Mouse (Mus musculus) Patski (cell line): ENCODE results near the gene Flywch1. TPM values are rescaled to one million over a fixed set of nuclear protein-coding genes. Genes with fewer than 3 reads are reported as not detected.

Experiments
- ATAC-seq: fragments of 100-300 bp; one replicate; pipeline ENCODE4 v1.8.0; 2021
- CTCF ChIA-PET: fragments of 350-600 bp; sonication (Branson Sonifier 250); formaldehyde crosslinking; loops from one replicate; lab custom pipeline; 2022; ENCODE audit warnings: inconsistent platforms; lab: Charles Lee
- POLR2A ChIA-PET: fragments of 350-600 bp; sonication (Branson Sonifier 250); formaldehyde crosslinking; loops from one replicate; lab custom pipeline; 2022; ENCODE audit warnings: antibody characterized with exemption, inconsistent platforms; lab: Charles Lee
- DNase-seq: peaks from one replicate; pipeline ENCODE4 v3.0.0-alpha.2; 2011; ENCODE audit warnings: low read depth, low spot score
- H3K27me3 ChIP-seq: fragments of 371-371 bp; one replicate; pipeline ENCODE4 v1.5.1; 2021
- CTCF ChIP-seq: fragments of 100-300 bp; IDR thresholded peaks from one replicate; pipeline ENCODE4 v1.5.1; 2021
- in situ Hi-C: fragments of 300-500 bp; cut with MboI; formaldehyde crosslinking; loops from 3 replicates; pipeline ENCODE4 v1.11.1; 2018; ENCODE audit warnings: low pct_unique_long_range_greater_than_20kb, mixed read lengths
- polyA plus RNA-seq: library from polyadenylated mRNA; unstranded; gene quantifications from one replicate; pipeline ENCODE4 v1.2.3, GENCODE M21; 2021

Flywch1 gene
- polyA plus RNA-seq, 1 experiment from 2014 or later = 96.0 TPM

- H3K27me3 ChIP-seq = no peaks in the 10 kb centered on the region
- ATAC-seq = no peak
- DNase-seq = no peak
- ChIA-PET POLR2A (no interaction called here), CTCF (no interaction called here)
- no peak for TF ChIP-seq CTCF
- in situ Hi-C loops = no loop called here
Measured at GRCm38 (mm10) chr17:23762976-23763375, 8.4 kb downstream of the Flywch1 start.

GRCm38 (mm10) chr17:23761155-23761554 is 10.2 kb downstream of the Flywch1 start:
- no peaks in the 10 kb centered on the region for H3K27me3 ChIP-seq
- DNase-seq = no peak
- TF ChIP-seq CTCF = no peak
- ChIA-PET CTCF (interaction anchor here (0.7 to 0.8 kb wide), 2 partner anchors 11 to 12 kb away, joined by 3 to 4 read pairs; no protein-coding TSS in a partner anchor), POLR2A (no interaction called here)
- in situ Hi-C loops = no loop called here
- no peak for ATAC-seq

DNA sequence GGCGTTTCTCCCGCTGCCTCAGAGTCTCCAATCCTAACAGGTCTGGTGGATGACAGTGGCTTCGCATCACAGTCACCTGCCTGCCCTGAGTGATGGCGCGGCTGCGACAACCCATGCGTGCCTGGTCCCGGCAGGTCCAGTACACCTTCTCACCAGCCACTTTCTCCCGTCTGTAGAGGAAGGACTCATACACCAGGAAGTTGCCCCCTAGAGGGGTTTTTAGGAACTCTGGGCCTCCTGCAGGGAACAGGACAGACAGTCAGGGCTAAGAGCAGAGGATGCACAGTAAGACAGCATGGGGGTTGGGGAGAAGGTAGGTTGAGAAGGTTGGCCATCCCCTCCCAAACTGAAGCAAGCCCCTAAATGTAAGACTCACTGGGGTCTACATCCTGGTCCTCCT is 11.2 kb downstream of the Flywch1 start:
- TF ChIP-seq CTCF = no peak
- in situ Hi-C loops = no loop called here
- no peak for DNase-seq
- no peak for ATAC-seq
- H3K27me3 ChIP-seq = no peaks in the 10 kb centered on the region
- POLR2A ChIA-PET = no interaction called here
- CTCF ChIA-PET = no interaction called here

- no peak for TF ChIP-seq CTCF
- no peak for DNase-seq
- ATAC-seq = no peak
- H3K27me3 ChIP-seq = no peaks in the 10 kb centered on the region
- ChIA-PET POLR2A (no interaction called here), CTCF (interaction anchor here (1.8 kb wide), 1 partner anchor 19 kb away, joined by 4 read pairs; no protein-coding TSS in a partner anchor)
- in situ Hi-C loops = no loop called here
Measured at GRCm38 (mm10) chr17:23758801-23759200, 12.6 kb downstream of the Flywch1 start.

GRCm38 (mm10) chr17:23757581-23757980 is 13.8 kb downstream of the Flywch1 start:
- in situ Hi-C loops = no loop called here
- no peak for TF ChIP-seq CTCF
- ATAC-seq (no peak), DNase-seq (no peak)
- H3K27me3 ChIP-seq = no peaks in the 10 kb centered on the region
- POLR2A ChIA-PET = interaction anchor here (0.6 kb wide), 1 partner anchor 81 kb away, joined by 7 read pairs; no protein-coding TSS in a partner anchor
- CTCF ChIA-PET = interaction anchor here (1.1 to 1.8 kb wide), 3 partner anchors 9 to 96 kb away, joined by 3 to 4 read pairs (median 3); no protein-coding TSS in a partner anchor

GRCm38 (mm10) chr17:23755689-23756088 is 15.7 kb downstream of the Flywch1 start:
- H3K27me3 ChIP-seq = no peaks in the 10 kb centered on the region
- DNase-seq (no peak), ATAC-seq (no peak)
- in situ Hi-C loops = no loop called here
- TF ChIP-seq CTCF = no peak
- ChIA-PET POLR2A (no interaction called here), CTCF (no interaction called here)

DNA sequence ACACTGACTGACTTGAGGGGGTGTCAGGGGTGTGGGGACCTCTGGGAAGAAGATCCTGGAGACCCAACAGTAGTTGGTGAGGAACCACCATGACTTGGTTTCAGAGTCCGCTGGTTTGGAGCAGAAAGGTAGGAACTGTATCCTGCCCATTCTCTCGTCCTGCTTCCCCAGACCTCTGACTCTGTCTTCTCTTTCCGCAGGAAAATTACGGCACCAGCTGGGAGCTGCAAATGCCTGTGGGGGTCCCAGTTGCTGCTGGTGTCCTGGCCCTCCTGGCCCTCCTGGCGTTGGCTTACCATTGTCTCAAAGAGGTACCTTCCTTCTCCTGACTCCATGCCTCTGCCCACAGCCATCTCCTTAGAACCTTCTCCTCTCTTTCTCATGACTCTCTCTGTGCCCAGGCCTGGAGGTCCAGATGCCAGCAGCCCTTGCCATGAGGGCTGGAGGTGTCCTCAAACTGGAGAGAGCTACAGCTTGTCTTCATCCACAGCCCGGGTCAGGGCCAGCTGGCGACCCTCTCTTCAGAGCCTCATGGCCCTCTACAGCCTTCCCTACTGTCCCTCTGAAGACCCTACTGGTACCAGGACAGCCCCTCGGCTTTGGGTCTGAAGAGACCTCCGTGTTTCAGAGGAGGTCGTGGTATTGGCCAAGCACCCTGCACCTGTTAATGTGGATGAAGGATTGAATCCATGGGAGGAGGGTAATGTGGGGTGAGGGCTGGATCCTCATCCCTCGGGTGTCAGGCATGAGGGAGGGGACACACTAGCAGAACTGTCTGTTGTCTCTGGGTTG is 21.8 kb downstream of the Flywch1 start:
- no peak for ATAC-seq
- CTCF ChIA-PET = interaction anchor here (1.0 to 1.6 kb wide), 6 partner anchors 8 to 58 kb away, joined by 3 to 5 read pairs (median 4); no protein-coding TSS in a partner anchor
- POLR2A ChIA-PET = no interaction called here
- no peak for DNase-seq
- in situ Hi-C loops = no loop called here
- H3K27me3 ChIP-seq = peaks cover 4% of the 10 kb centered on the region
- TF ChIP-seq CTCF = no peak

DNA sequence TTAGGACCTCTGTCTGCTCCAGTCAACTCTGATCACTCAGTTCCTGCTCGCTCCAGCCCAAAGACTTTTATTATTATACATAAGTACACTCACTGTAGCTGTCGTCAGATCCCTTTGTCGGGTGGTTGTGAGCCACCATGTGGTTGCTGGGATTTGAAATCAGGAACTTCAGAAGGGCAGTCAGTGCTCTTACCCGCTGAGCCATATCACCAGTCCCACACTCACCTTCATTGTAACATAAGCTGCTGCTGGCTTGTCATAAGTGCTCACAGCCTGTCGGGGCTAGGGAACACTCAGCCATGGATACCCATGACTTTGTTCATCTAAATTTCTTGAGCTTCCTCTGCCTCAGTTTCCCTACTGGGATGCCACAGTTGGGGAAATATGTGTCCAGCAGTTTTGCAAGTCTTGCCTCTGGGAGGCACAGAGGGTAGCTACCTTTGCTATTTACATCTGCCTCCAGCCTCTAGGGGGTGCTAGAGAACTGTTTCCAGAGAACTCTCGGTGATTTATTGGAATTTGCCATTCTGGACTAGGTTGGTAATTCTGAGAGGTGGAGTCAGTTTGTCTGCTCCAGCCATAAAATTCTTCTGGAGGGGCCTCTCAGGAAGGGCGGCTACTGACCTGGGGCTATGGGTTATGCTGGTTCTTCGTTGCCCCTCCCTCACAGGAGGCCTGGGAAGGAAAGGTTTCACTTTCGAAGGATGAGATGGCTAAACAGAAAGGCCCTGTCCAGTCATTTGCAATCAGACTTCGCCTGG is 22.6 kb downstream of the Flywch1 start:
- in situ Hi-C loops = no loop called here
- peaks cover 4% of the 10 kb centered on the region for H3K27me3 ChIP-seq
- DNase-seq (no peak), ATAC-seq (peak; percentile 54)
- CTCF ChIA-PET = interaction anchor here (0.7 to 1.6 kb wide), 9 partner anchors 9 to 123 kb away, joined by 3 to 5 read pairs (median 4); no protein-coding TSS in a partner anchor
- no peak for TF ChIP-seq CTCF
- POLR2A ChIA-PET = no interaction called here

- peaks cover 4% of the 10 kb centered on the region for H3K27me3 ChIP-seq
- TF ChIP-seq CTCF = no peak
- in situ Hi-C loops = no loop called here
- CTCF ChIA-PET = interaction anchor here (0.9 to 1.6 kb wide), 5 partner anchors 8 to 124 kb away, joined by 3 to 5 read pairs (median 5); no protein-coding TSS in a partner anchor
- ATAC-seq (no peak), DNase-seq (no peak)
- POLR2A ChIA-PET = no interaction called here
Measured at GRCm38 (mm10) chr17:23748026-23748425, 23.4 kb downstream of the Flywch1 start.

DNA sequence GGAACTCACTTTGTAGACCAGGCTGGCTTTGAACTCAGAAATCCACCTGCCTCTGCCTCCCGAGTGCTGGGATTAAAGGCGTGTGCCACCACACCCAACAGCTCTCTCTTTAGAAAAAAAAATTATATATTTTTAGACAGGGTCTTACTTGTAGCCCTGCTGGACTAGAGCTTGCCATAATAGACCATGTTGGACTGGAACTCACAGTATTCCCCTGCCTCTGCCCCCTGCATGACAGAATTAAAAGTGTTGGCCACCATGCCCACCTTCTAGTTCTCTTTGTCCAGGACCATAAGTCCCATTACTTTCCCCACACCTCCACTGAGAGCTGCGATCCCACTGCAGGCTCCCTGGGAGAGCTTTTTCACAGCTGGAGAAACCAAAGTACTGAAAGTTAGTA is 23.9 kb downstream of the Flywch1 start:
- H3K27me3 ChIP-seq = peaks cover 4% of the 10 kb centered on the region
- TF ChIP-seq CTCF = no peak
- ChIA-PET CTCF (interaction anchor here (1.1 to 1.4 kb wide), 2 partner anchors 82 to 103 kb away, joined by 3 to 4 read pairs; no protein-coding TSS in a partner anchor), POLR2A (no interaction called here)
- ATAC-seq = no peak
- in situ Hi-C loops = no loop called here
- DNase-seq = no peak
